Mouse (Mus musculus) forebrain, embryonic 11.5 days (tissue): ENCODE measurements around the gene Mfsd6. TPM values are rescaled to one million over a fixed set of nuclear protein-coding genes. Genes with fewer than 3 reads are reported as not detected.
A peak's percentile ranks its signal among the peaks of the same experiment; 100 is the strongest.

ENCODE experiments used
- ATAC-seq: fragments of 200-750 bp; cut with Nextera tagmentation; replicated peaks from 2 replicates; pipeline ENCODE4 v1.8.0; 2017; ENCODE audit warnings: moderate TSS enrichment; ENCODE audit not compliant: low FRiP score
- DNase-seq: peaks from one replicate; pipeline ENCODE4 v3.0.0-alpha.2; 2017; ENCODE audit warnings: low spot score
- H3K27ac ChIP-seq: fragments of 300-500 bp; sonication (generic); 2 replicates; pipeline ENCODE4 v1.5.1; 2014; ENCODE audit warnings: low read depth, low read length
- H3K27me3 ChIP-seq: fragments of 300-500 bp; sonication (generic); 2 replicates; pipeline ENCODE4 v1.6.1; 2014; ENCODE audit warnings: mild to moderate bottlenecking, low read length, mixed read lengths; ENCODE audit not compliant: control insufficient read depth, insufficient read depth
- H3K36me3 ChIP-seq: fragments of 300-500 bp; sonication (generic); 2 replicates; pipeline ENCODE4 v1.6.1; 2014; ENCODE audit warnings: mild to moderate bottlenecking, low read length, moderate library complexity, mixed read lengths; ENCODE audit not compliant: control insufficient read depth, insufficient read depth
- H3K4me1 ChIP-seq: fragments of 300-500 bp; sonication (generic); replicated peaks from 2 replicates; pipeline ENCODE4 v1.6.1; 2014; ENCODE audit warnings: low read length, mixed read lengths; ENCODE audit not compliant: control insufficient read depth, insufficient read depth
- H3K4me2 ChIP-seq: fragments of 300-500 bp; sonication (generic); 2 replicates; pipeline ENCODE4 v1.6.1; 2014; ENCODE audit warnings: low read depth, mild to moderate bottlenecking, low read length, moderate library complexity, mixed read lengths; ENCODE audit not compliant: severe bottlenecking
- H3K4me3 ChIP-seq: fragments of 300-500 bp; sonication (generic); 2 replicates; pipeline ENCODE4 v1.5.1; 2014; ENCODE audit warnings: low read depth, low read length
- H3K9ac ChIP-seq: fragments of 300-500 bp; sonication (generic); 2 replicates; pipeline ENCODE4 v1.6.1; 2014; ENCODE audit warnings: low read length
- H3K9me3 ChIP-seq: fragments of 300-500 bp; sonication (generic); 2 replicates; pipeline ENCODE4 v1.6.1; 2016; ENCODE audit warnings: low read length, mixed read lengths; ENCODE audit not compliant: control insufficient read depth
- WGBS: fragments of 180-500 bp; shearing (Covaris S2); extraction: QIAGEN DNeasy Blood & Tissue Kit; methylation state at CpG from one replicate; pipeline ENCODE4 v1.1.7; 2014; 5-methylcytosine and 5-hydroxymethylcytosine counted together
- polyA plus RNA-seq: library from polyadenylated mRNA; unstranded; fragments of >200 nt; fragmentation: Nextera tagmentation; extraction: Ambion mirVana; gene quantifications from 2 replicates; pipeline ENCODE4 v1.2.1, GENCODE M21; 2014

Mfsd6 gene
- polyA plus RNA-seq, 1 experiment from 2014 or later = 2.7 TPM

GRCm38 (mm10) chr1:52749978-52750377, 22.7 kb upstream of the Mfsd6 start:
- H3K36me3 ChIP-seq = no peaks in the 10 kb centered on the region
- no peak overlapping the region for H3K27ac ChIP-seq
- H3K4me1 ChIP-seq = no peaks in the 10 kb centered on the region
- no peak for DNase-seq
- ATAC-seq = no peak
- no peak overlapping the region for H3K9ac ChIP-seq
- no peak overlapping the region for H3K4me3 ChIP-seq
- H3K4me2 ChIP-seq = no peak overlapping the region
- H3K9me3 ChIP-seq = no peaks in the 10 kb centered on the region
- no peaks in the 10 kb centered on the region for H3K27me3 ChIP-seq
- 91% methylated on average over 1 of the region's 1 CpGs for WGBS

DNA sequence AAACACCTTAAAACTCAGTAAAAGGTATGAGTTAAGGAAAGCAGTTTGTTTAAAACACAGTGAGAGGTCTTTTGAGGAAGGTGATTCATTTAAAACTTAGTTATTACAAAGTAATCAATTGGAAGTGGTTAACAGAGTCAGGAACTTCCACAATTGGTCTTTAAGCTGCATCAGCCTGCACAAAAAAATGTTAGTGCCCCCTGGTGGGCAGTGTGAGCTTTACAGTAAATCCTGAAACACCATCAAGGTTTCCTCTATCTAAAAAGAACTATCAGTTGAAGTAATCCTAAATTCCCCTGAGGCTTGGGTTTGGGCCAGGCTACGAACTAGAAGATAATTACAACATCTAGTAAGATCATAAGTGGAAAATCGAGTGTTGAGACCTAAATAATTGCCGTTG, 21.0 kb upstream of the Mfsd6 start:
- 28% methylated on average over 3 of the region's 3 CpGs for WGBS
- Histone ChIP-seq H3K36me3 (no peaks in the 10 kb centered on the region), H3K9ac (no peak overlapping the region), H3K4me3 (no peak overlapping the region), H3K9me3 (no peaks in the 10 kb centered on the region), H3K4me2 (no peak overlapping the region), H3K27ac (no peak overlapping the region), H3K27me3 (no peaks in the 10 kb centered on the region), H3K4me1 (no peaks in the 10 kb centered on the region)
- DNase-seq (peak; percentile 66), ATAC-seq (peak; percentile 36; the same call in 1 of the 2 replicates)

GRCm38 (mm10) chr1:52742567-52742966, 15.3 kb upstream of the Mfsd6 start:
- Histone ChIP-seq H3K27me3 (no peaks in the 10 kb centered on the region), H3K27ac (no peak overlapping the region), H3K36me3 (no peaks in the 10 kb centered on the region), H3K4me3 (no peak overlapping the region), H3K9ac (no peak overlapping the region), H3K4me1 (no peaks in the 10 kb centered on the region), H3K4me2 (no peak overlapping the region), H3K9me3 (no peaks in the 10 kb centered on the region)
- 86% methylated on average over 5 of the region's 5 CpGs for WGBS
- ATAC-seq (no peak), DNase-seq (no peak)

DNA sequence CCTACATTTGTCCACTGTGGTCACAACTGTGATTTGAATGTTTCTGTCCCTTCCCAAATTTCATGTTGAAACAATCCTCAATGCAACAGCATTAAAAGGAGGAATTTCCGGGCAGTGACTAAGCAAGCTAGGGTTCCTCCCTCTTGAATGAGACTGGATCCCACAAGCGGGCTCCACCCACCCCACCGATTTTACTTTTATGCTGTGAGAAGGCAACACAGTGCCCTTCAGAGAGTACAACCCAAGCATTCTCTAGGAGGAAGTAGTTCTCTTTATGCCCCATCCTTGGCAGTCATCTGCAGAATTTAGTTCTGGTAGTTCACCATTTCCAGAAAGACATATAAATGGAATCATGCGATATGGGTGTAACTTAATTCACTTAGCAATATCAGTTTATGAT, 6.9 kb upstream of the Mfsd6 start:
- Histone ChIP-seq H3K4me2 (no peak overlapping the region), H3K9ac (no peak overlapping the region), H3K27ac (no peak overlapping the region), H3K4me1 (no peaks in the 10 kb centered on the region), H3K36me3 (no peaks in the 10 kb centered on the region), H3K27me3 (no peaks in the 10 kb centered on the region), H3K4me3 (no peak overlapping the region), H3K9me3 (no peaks in the 10 kb centered on the region)
- 91% methylated on average over 4 of the region's 4 CpGs for WGBS
- ATAC-seq (no peak), DNase-seq (no peak)

- no peak for DNase-seq
Measured at GRCm38 (mm10) chr1:52730258-52730657, 3.0 kb upstream of the Mfsd6 start.

GRCm38 (mm10) chr1:52728857-52729489, 1.7 kb upstream of the Mfsd6 start:
- Histone ChIP-seq H3K4me2 (no peak overlapping the region), H3K4me1 (no peaks in the 10 kb centered on the region), H3K36me3 (no peaks in the 10 kb centered on the region), H3K27ac (no peak overlapping the region), H3K9ac (no peak overlapping the region), H3K27me3 (no peaks in the 10 kb centered on the region; the same call in 1 of the 2 replicates), H3K4me3 (no peak overlapping the region), H3K9me3 (no peaks in the 10 kb centered on the region)
- DNase-seq (no peak), ATAC-seq (no peak)
- WGBS = 95% methylated on average over 5 of the region's 5 CpGs

More at GRCm38 (mm10) chr1:52730258-52730657, 3.0 kb upstream of the Mfsd6 start:
- Histone ChIP-seq H3K9me3 (no peaks in the 10 kb centered on the region), H3K27ac (no peak overlapping the region), H3K4me2 (no peak overlapping the region), H3K36me3 (no peaks in the 10 kb centered on the region), H3K4me3 (no peak overlapping the region), H3K9ac (no peak overlapping the region), H3K27me3 (no peaks in the 10 kb centered on the region; the same call in 1 of the 2 replicates), H3K4me1 (no peaks in the 10 kb centered on the region)
- WGBS = 91% methylated on average over 1 of the region's 1 CpGs
- ATAC-seq = no peak

- ATAC-seq = peak; percentile 80
- WGBS = 1% methylated on average over 56 of the region's 56 CpGs
Measured at GRCm38 (mm10) chr1:52726371-52727055, 749 bp downstream of the Mfsd6 start.

DNA sequence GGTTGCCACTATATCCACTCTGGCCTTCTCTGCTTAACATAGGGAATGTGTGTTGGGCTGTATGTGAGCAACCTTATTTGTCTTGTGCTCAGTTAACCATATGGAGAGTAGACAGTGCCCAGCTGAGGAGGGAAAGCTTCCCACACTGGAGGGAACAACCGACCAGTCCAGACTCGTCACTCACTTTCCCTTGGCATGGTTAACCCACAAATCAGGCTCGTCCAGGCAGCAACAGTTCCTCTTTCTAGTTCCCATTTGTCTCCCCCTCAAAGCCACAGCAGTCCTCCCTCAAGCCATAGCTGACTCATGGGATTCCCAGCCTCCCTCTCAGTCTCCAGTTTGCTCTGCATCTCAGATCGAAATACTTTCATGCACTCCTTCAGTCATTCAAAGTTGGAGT, 4.7 kb downstream of the Mfsd6 start:
- Histone ChIP-seq H3K36me3 (no peaks in the 10 kb centered on the region), H3K4me1 (no peaks in the 10 kb centered on the region), H3K4me2 (no peak overlapping the region), H3K9me3 (no peaks in the 10 kb centered on the region), H3K4me3 (no peak overlapping the region), H3K27me3 (no peaks in the 10 kb centered on the region; the same call in 1 of the 2 replicates), H3K27ac (no peak overlapping the region), H3K9ac (no peak overlapping the region)
- WGBS = 68% methylated on average over 4 of the region's 4 CpGs
- ATAC-seq = no peak
- no peak for DNase-seq

More at GRCm38 (mm10) chr1:52726371-52727055, 749 bp downstream of the Mfsd6 start:
- Histone ChIP-seq H3K4me1 (no peaks in the 10 kb centered on the region), H3K27ac (peak overlapping the region; percentile 25; the same call in 1 of the 2 replicates), H3K4me2 (peak overlapping the region; percentile 91), H3K36me3 (no peaks in the 10 kb centered on the region), H3K27me3 (no peaks in the 10 kb centered on the region; the same call in 1 of the 2 replicates), H3K9me3 (no peaks in the 10 kb centered on the region), H3K9ac (peak overlapping the region; percentile 86), H3K4me3 (peak overlapping the region; percentile 90)
- DNase-seq = peak; percentile 74
